Mouse (Mus musculus) G1E-ER4 (cell line): ENCODE data around the gene Fndc11. TPM values are rescaled to one million over a fixed set of nuclear protein-coding genes. Genes with fewer than 3 reads are reported as not detected.

Experiments used
- GATA1 ChIP-seq: IDR thresholded peaks from one replicate; pipeline ENCODE4 v1.8.0; 2012; ENCODE audit warnings: low read length, inconsistent platforms
- polyA plus RNA-seq: library from polyadenylated mRNA; stranded (reverse); fragments of >175 nt; gene quantifications from 2 replicates; pipeline ENCODE4 v1.2.3, GENCODE M21; 2012

Fndc11 gene
- not detected in 2 replicates for polyA plus RNA-seq

- no peak for TF ChIP-seq GATA1
These were observed at the start of gene Fndc11 for GRCm38 (mm10) chr2:181219538-181220216. Gene Fndc11 (plus strand): TSS chr2:181220013.

- no peak for TF ChIP-seq GATA1
These were observed 45.2 kb upstream of the Fndc11 start for GRCm38 (mm10) chr2:181174646-181175045.

GRCm38 (mm10) chr2:181178015-181178414, 41.8 kb upstream of the Fndc11 start:
- TF ChIP-seq GATA1, result no peak

GRCm38 (mm10) chr2:181178471-181178870, 41.3 kb upstream of the Fndc11 start:
- TF ChIP-seq GATA1, result no peak

- TF ChIP-seq GATA1, result no peak
These were observed 38.9 kb upstream of the Fndc11 start for GRCm38 (mm10) chr2:181180898-181181297.

- no peak for TF ChIP-seq GATA1
These were observed 33.2 kb upstream of the Fndc11 start for GRCm38 (mm10) chr2:181186635-181187034.

GRCm38 (mm10) chr2:181187121-181188000, 32.5 kb upstream of the Fndc11 start, which contains the start of gene Ppdpf:
Gene Ppdpf (plus strand): TSS chr2:181187247.
- no peak for TF ChIP-seq GATA1

- no peak for TF ChIP-seq GATA1
These were observed 31.1 kb upstream of the Fndc11 start for GRCm38 (mm10) chr2:181188681-181189080.

GRCm38 (mm10) chr2:181189321-181189720, 30.5 kb upstream of the Fndc11 start:
- TF ChIP-seq GATA1, result no peak

GRCm38 (mm10) chr2:181191936-181192335, 27.9 kb upstream of the Fndc11 start:
- TF ChIP-seq GATA1, result no peak

GRCm38 (mm10) chr2:181193044-181193443, 26.8 kb upstream of the Fndc11 start:
- TF ChIP-seq GATA1, result no peak

GRCm38 (mm10) chr2:181196628-181197300, 23.0 kb upstream of the Fndc11 start:
- no peak for TF ChIP-seq GATA1

GRCm38 (mm10) chr2:181201606-181202005, 18.2 kb upstream of the Fndc11 start:
- no peak for TF ChIP-seq GATA1

GRCm38 (mm10) chr2:181202422-181202821, 17.4 kb upstream of the Fndc11 start, which contains the start of gene Ptk6:
Gene Ptk6 (minus strand): TSS chr2:181202789.
- no peak for TF ChIP-seq GATA1

- no peak for TF ChIP-seq GATA1
These were observed 16.9 kb upstream of the Fndc11 start for GRCm38 (mm10) chr2:181202886-181203285.

- TF ChIP-seq GATA1, result no peak
These were observed 14.1 kb upstream of the Fndc11 start for GRCm38 (mm10) chr2:181205678-181206077.
